Mouse (Mus musculus) bone marrow macrophage, adult 2 months (primary cell): ENCODE results near the gene Bag1.

Experiments
- CTCF ChIP-seq: IDR thresholded peaks from 2 replicates; pipeline ENCODE4 v1.5.1; 2012; ENCODE audit warnings: low read depth, mild to moderate bottlenecking, low read length, moderate library complexity
- POLR2A ChIP-seq: IDR thresholded peaks from 2 replicates; pipeline ENCODE4 v1.6.1; 2012; ENCODE audit warnings: mild to moderate bottlenecking, low read depth, low read length, borderline replicate concordance

- TF ChIP-seq CTCF (no peak), POLR2A (no peak)
These were observed 35.6 kb upstream of the Bag1 start for GRCm38 (mm10) chr4:40983686-40984085.
